In genomic region chr3:87617811-87618130, GRCm38 (mm10) we compare ENCODE assay signal across 8 mouse cellular contexts. TPM values are rescaled to one million over a fixed set of nuclear protein-coding genes. Genes with fewer than 3 reads are reported as not detected.
DNase-seq lines count a peak whose midpoint lies in the region; ATAC-seq and TF ChIP-seq lines count a peak whose summit lies in the region.

No protein-coding gene starts in this region.

- H3K36me3 ChIP-seq in heart, embryonic 16.5 days (ENCODE audit: control insufficient read depth, insufficient read depth): no peaks in the 10 kb centered on the region
- H3K36me3 ChIP-seq in G1E (replicated peaks): peaks cover 7% of the 10 kb centered on the region
- H3K36me3 ChIP-seq in forebrain, postnatal 0 days (ENCODE audit: insufficient read depth): no peaks in the 10 kb centered on the region
- no peaks in the 10 kb centered on the region for H3K36me3 ChIP-seq in macrophage (ENCODE audit: inconsistent target)

- H3K9ac ChIP-seq in heart, embryonic 16.5 days (ENCODE audit: low read length): peak overlapping the region; percentile 89
- peak overlapping the region; percentile 90 for H3K9ac ChIP-seq in forebrain, postnatal 0 days

- 2% methylated on average over 6 of the region's 6 CpGs for WGBS in heart, embryonic 16.5 days
- WGBS in forebrain, postnatal 0 days: 1% methylated on average over 6 of the region's 6 CpGs
- 2% methylated on average over 6 of the region's 6 CpGs for WGBS in macrophage (ENCODE audit: missing documents)

- H3K79me2 ChIP-seq in macrophage (ENCODE audit: inconsistent target): peaks cover 52% of the 10 kb centered on the region

- H3K27ac ChIP-seq in heart, embryonic 16.5 days (ENCODE audit: low read length): peak overlapping the region; percentile 89
- peak overlapping the region; percentile 90 for H3K27ac ChIP-seq in forebrain, postnatal 0 days (ENCODE audit: low read depth, low read length)
- peak overlapping the region; percentile 51 for H3K27ac ChIP-seq in macrophage

- no peak for DNase-seq in heart, postnatal 36 days
- DNase-seq in G1E (ENCODE audit: low spot score): no peak
- DNase-seq in forebrain, postnatal 0 days: no peak
- no peak for DNase-seq in MN1 (ENCODE audit: low spot score)
- DNase-seq in thymus, postnatal 10 days (ENCODE audit: low spot score in 2 of 2): no peak
- no peak for DNase-seq in adrenal gland, adult 2 months

- H3K9me3 ChIP-seq in heart, embryonic 16.5 days (replicated peaks; ENCODE audit: control insufficient read depth, low read length): no peaks in the 10 kb centered on the region
- H3K9me3 ChIP-seq in G1E (replicated peaks): no peaks in the 10 kb centered on the region
- no peaks in the 10 kb centered on the region for H3K9me3 ChIP-seq in forebrain, postnatal 0 days (ENCODE audit: low read length)

- H3K27me3 ChIP-seq in heart, embryonic 16.5 days (ENCODE audit: control insufficient read depth, insufficient read depth, low read length): no peaks in the 10 kb centered on the region
- peaks cover 23% of the 10 kb centered on the region for H3K27me3 ChIP-seq in G1E (ENCODE audit: insufficient read depth, low read length)
- no peaks in the 10 kb centered on the region for H3K27me3 ChIP-seq in forebrain, postnatal 0 days (ENCODE audit: insufficient read depth, low read length)

- no peak for TF ChIP-seq CTCF in G1E (IDR thresholded peaks at IDR 0.05; ENCODE audit: low read depth, low read length)
- TF ChIP-seq CTCF in forebrain, postnatal 0 days (IDR thresholded peaks at IDR 0.05; ENCODE audit: low read depth): no peak

- intact Hi-C loops in heart, postnatal 36 days (cut with DNase I): loop anchor here (5.0 kb wide), 1 partner anchor 95 kb away; no protein-coding TSS in a partner anchor

- H3K4me2 ChIP-seq in heart, embryonic 16.5 days (ENCODE audit: low read depth, low read length): peak overlapping the region; percentile 80
- H3K4me2 ChIP-seq in forebrain, postnatal 0 days (ENCODE audit: low read depth): peak overlapping the region; percentile 95

- peak overlapping the region; percentile 79 for H3K4me3 ChIP-seq in heart, embryonic 16.5 days (ENCODE audit: low read length)
- H3K4me3 ChIP-seq in G1E (ENCODE audit: low read depth, low read length): peak overlapping the region; percentile 85
- H3K4me3 ChIP-seq in forebrain, postnatal 0 days (ENCODE audit: low read depth, low read length): peak overlapping the region; percentile 88
- H3K4me3 ChIP-seq in macrophage (ENCODE audit: inconsistent target): peak overlapping the region; percentile 71

- H3K4me1 ChIP-seq in heart, embryonic 16.5 days (ENCODE audit: control insufficient read depth, insufficient read depth, low read length): peaks cover 22% of the 10 kb centered on the region
- peaks cover 36% of the 10 kb centered on the region for H3K4me1 ChIP-seq in G1E (ENCODE audit: insufficient read depth, low read depth, low read length)
- H3K4me1 ChIP-seq in forebrain, postnatal 0 days (ENCODE audit: insufficient read depth): peaks cover 20% of the 10 kb centered on the region; the same call in 1 of the 2 replicates

- ATAC-seq in heart, embryonic 16.5 days (replicated peaks; ENCODE audit: extremely low read depth, insufficient read depth, low FRiP score): no peak
- no peak for ATAC-seq in G1E (ENCODE audit: extremely low read depth, insufficient number of reproducible peaks, low FRiP score, poor library complexity, severe bottlenecking)
- ATAC-seq in forebrain, postnatal 0 days: no peak

RNA-seq across cellular contexts. Expression of gene Arhgef11, which starts 0.4 kb away (rescaled TPM):
- polyA plus RNA-seq in heart, embryonic 16.5 days (2015; fragmentation: Nextera tagmentation; extraction: Ambion mirVana): 7.6 and 10.0 TPM in 2 replicates
- 10 to 100 TPM; 20.4 TPM for total RNA-seq in heart, postnatal 36 days (2021)
- 11.4 and 14.4 TPM in 2 replicates for total RNA-seq in G1E (2014; fragmentation: Nextera tagmentation)
- total RNA-seq in G1E (2017): 9.4 and 14.5 TPM in 2 replicates
- polyA plus RNA-seq in G1E (2012): 3.2 and 5.1 TPM in 2 replicates
- 48.2 and 52.6 TPM in 2 replicates for total RNA-seq in forebrain, postnatal 0 days (2014; rRNA removed)
- 6.9 and 10.7 TPM in 2 replicates for polyA plus RNA-seq in forebrain, postnatal 0 days (2015; fragmentation: Nextera tagmentation; extraction: Ambion mirVana)
- 10 to 100 TPM; 21.0 to 95.5 (median 64.7) TPM for total RNA-seq in macrophage (2018; cell fraction: chromatin; rRNA removed)
- 10 to 100 TPM; 16.2 to 28.0 (median 22.7) TPM for total RNA-seq in macrophage (2018; cell fraction: cytosol; rRNA removed)
- total RNA-seq in macrophage (2018; cell fraction: nucleus; rRNA removed): 10 to 100 TPM; 18.4 to 54.6 (median 36.7) TPM
- 14.9 to 17.3 TPM (median 17.2 TPM) in 3 replicates for polyA plus RNA-seq in macrophage (2018)
- total RNA-seq in adrenal gland, adult 2 months (2021): 10 to 100 TPM; 38.0 to 40.0 TPM
- 27.7 and 33.0 TPM in 2 replicates for polyA plus RNA-seq in adrenal gland, adult 2 months (2012; rRNA removed)
